Mouse (Mus musculus) testis, postnatal 14 days (tissue): Measurements from ENCODE around the gene Cdk10.

Experiments
- DNase-seq: peaks from one replicate; pipeline ENCODE4 v3.0.0; 2021; ENCODE audit warnings: low spot score

Gene Cdk10

DNA sequence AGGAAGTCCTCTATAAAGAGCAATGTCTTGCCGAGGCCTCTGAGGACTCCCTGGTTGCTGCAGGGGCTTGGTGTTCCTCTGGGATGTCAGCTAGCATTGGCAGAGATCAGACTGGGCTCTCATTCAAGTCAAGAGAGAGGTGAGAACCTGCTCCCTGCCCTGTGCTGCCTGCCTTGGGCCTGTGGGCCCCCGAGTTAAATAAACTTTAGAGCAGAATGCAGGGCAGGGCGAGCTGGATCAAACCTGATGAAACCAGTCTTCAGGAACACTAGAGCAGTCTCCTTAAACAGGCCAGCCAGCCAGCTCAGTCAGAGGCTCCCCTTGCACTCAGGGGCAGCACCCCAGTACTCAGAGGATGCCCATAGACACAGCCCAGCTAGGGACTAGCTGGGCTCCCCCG lies 47.3 kb downstream of the Cdk10 start:
- DNase-seq, result no peak

DNA sequence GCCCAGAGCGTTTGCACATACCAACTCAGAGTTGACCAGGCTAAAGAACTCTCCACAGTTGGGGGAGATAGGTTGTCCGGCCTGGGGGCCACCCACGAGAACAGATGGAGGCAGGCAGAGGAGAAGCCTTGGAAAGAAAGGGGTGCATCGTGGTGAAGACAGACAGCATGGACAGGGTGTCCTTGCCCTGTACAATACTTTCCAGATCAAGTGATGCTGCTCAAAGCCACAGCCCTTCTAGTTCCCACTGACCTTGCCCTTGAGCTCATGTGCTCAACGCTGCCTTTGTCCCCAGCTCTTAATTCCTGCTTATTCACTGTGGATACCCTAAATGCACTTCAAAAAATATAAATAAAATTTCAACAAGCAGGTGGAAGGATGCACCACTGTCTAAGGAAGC lies 49.8 kb downstream of the Cdk10 start:
- DNase-seq, result no peak

DNA sequence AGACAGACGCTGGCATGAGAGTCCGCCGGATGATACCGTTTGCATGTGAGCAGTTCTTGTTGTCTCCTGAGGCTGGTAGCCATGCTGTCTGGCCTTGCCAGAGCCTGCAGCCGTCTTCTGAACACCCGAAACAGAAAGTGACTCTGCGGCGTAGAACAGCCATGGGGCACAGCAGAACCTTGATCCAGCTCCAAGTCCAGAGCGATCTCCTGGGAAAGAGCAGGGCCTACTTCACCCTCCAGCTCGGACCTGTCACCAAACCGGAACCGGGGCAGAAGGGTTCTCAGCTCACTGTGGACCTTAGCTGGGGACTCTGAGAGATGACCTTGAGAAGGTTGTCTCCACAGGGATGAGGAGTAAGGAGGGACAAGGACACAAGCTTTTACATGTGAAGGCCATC lies 50.5 kb downstream of the Cdk10 start:
- no peak for DNase-seq

DNA sequence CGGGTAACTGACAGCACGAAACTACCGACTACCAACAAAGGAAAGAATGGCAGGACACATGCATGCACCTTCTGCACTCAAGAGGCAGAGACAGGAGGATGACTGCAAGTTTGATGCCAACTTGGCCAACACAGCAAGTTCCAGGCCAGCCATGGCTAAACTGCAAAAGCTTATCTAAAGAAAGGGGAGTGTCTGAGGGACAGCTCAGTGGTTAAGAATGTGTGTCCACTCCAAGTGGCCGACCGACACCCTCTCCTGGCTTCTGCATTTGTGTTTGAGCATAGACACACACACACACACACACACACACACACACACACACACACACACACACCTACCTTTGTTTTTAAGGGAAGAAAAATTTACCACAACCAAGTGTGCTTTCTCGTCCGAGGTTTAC lies 53.8 kb downstream of the Cdk10 start:
- no peak for DNase-seq

DNA sequence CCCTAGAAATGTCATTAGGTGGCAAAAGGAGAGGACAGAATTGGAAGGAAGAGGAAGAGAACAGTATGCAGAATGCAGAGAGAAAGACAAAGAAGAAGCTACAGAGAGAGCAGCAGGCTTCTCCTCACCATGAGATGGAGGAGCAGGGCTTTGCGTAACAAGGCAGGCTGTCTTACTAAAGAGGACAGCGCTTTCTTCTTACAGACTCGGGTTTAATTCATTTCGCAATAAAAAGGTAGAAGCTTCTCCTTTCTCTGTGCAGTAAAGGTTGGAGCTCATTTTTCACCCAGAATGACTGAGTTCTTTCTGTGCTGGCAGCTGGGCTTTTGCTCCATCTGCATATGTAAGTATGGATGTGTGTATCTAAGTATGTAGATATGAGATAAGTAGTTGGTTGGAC lies 55.2 kb downstream of the Cdk10 start:
- no peak for DNase-seq

DNA sequence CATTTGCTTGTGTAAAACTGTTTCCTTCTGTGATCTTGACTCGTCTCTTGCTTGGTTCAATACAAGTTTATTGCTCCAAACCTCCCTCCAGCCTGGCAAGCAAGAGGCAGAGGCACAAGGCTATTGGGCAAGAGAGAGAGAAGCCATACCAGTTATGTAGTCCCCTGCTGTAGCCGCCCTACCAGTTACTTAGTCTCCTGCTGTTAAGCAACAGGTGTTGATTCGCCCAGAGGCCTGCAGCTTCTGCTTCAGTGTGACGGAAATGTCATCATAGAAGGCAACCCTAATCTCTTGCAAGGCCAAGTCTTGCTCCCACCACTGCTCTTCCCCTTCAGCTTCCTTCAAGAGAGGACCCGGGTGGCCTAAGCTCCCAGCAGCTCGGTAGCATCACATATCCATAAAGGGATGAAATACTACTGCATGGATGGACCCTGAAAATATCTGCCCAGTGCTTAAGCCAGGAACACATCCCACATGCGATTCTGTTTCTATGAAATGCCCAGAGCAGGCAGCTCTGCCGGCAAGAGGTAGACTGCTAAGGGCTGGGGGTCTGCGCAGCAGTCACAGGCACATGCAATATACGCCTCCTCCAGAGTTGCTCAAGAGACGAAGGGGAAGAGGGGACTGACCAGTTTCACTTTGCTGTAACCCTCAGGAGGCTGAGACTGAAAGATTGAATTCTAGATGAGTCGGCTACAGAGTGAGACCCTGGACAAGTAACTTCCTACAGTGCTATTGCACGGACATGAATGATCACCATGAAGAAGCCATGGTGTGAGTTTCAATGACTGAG lies 55.9 kb downstream of the Cdk10 start:
- no peak for DNase-seq
